In the genomic region with DNA sequence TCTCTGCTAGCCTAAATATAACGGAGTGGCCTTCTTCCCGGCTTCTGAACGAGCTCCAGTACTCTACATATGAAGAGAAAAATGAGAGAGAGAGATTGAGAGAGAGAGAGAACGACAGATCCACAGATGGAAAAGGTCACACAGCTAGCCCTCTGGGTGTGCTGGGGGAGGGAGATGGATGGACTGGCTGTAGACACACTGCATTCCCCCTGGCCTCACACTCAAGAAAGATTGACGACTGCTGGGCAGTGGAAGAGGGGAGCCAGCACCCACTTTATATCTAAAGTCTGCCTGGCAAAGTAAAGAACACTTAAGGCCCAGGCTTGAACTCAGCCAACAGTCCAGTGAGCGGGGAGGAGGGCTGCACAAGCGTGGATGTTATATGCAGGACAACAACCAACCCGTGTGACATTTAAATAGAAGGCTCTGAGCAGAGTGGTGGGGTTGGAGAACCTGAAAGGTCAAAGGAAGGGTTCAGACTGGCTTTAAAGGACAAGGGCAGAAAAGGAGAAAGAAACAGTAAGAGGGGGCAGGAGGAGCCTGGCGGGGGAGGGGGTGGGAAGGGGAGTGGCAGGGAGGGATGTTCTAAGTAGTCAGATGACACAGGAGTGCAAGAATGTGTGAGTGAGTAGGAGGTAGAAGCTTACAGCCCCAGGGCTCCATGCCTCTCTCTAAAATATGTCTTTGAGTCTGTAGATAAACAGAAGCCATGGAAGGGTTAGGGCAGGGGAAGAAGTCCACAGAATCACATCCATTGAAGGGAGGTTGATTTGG, we compare ENCODE assay signal across 10 mouse cellular contexts.
DNase-seq lines count a peak whose midpoint lies in the region; ATAC-seq lines count a peak whose summit lies in the region.
"Had no signal": no experiment of that assay in that cellular context is flagged by ENCODE, and none has a peak within 500 bp of the region (broad histone marks: within the 10 kb centered on the region; RNA-seq: fewer than 3 reads in every experiment).

No protein-coding gene starts in this region.

- DNase-seq in heart, adult 18-20 months, result no peak
- DNase-seq in 3T3-L1 (ENCODE audit: low read depth, low spot score), result peak; percentile 91
- DNase-seq in Muller cell, postnatal 12 days (ENCODE audit: inconsistent ontology term), result peak; percentile 59
- no peak for DNase-seq in cerebellum, adult 11-12 months
- no peak for DNase-seq in right cerebral cortex, postnatal 4 days
- DNase-seq: layer of hippocampus, postnatal 36 days; spleen, adult 18-20 months had no signal

- 0 out of 2 replicates have a peak overlapping the region, but pooled peaks have one; percentile 36 for H3K9ac ChIP-seq in heart, embryonic 14.5 days (ENCODE audit: low read length)
- H3K9ac ChIP-seq in intestine, embryonic 16.5 days (ENCODE audit: low read depth, low read length), result peak overlapping the region; percentile 40

- peak overlapping the region; percentile 80 to 82 for H3K27ac ChIP-seq in heart, embryonic 14.5 days (replicated peaks in 1 of 2; ENCODE audit: control insufficient read depth in 1 of 2, insufficient read depth in 1 of 2, low read depth in 2 of 2, low read length in 2 of 2)
- peak overlapping the region; percentile 91 for H3K27ac ChIP-seq in intestine, embryonic 16.5 days (ENCODE audit: low read length)

- ATAC-seq in heart, embryonic 14.5 days (ENCODE audit: insufficient number of reproducible peaks, insufficient read depth, low FRiP score, low read depth), result 0 out of 2 replicates have a peak, but pooled peaks have one; percentile 27
- ATAC-seq in intestine, embryonic 16.5 days, result 0 out of 2 replicates have a peak, but pooled peaks have one; percentile 24
- no peak for ATAC-seq in megakaryocyte-erythroid progenitor cell, adult 5-6 weeks (replicated peaks; ENCODE audit: low FRiP score, low TSS enrichment, poor library complexity, severe bottlenecking)

- WGBS in heart, embryonic 14.5 days, result 43% methylated on average over 9 of the region's 9 CpGs
- WGBS in intestine, embryonic 16.5 days, result 46% methylated on average over 9 of the region's 9 CpGs

- H3K4me2 ChIP-seq in heart, embryonic 14.5 days (ENCODE audit: low read length), result no peak overlapping the region
- no peak overlapping the region for H3K4me2 ChIP-seq in intestine, embryonic 16.5 days (ENCODE audit: low read depth, low read length)

- H3K9me3 ChIP-seq in heart, embryonic 14.5 days (ENCODE audit: control insufficient read depth, low read length), result no peaks in the 10 kb centered on the region
- H3K9me3 ChIP-seq in intestine, embryonic 16.5 days (ENCODE audit: control insufficient read depth, low read length), result no peaks in the 10 kb centered on the region

- H3K27me3 ChIP-seq in heart, embryonic 14.5 days (ENCODE audit: control insufficient read depth, insufficient read depth, low read length), result no peaks in the 10 kb centered on the region
- no peaks in the 10 kb centered on the region for H3K27me3 ChIP-seq in intestine, embryonic 16.5 days (replicated peaks; ENCODE audit: control insufficient read depth, insufficient read depth, low read length)

- H3K4me3 ChIP-seq in heart, embryonic 14.5 days (ENCODE audit: control insufficient read depth in 1 of 2, insufficient read depth in 1 of 2, low read depth in 1 of 2, low read length in 2 of 2), result no peak overlapping the region
- H3K4me3 ChIP-seq in intestine, embryonic 16.5 days (ENCODE audit: low read length), result no peak overlapping the region

- H3K4me1 ChIP-seq in heart, embryonic 14.5 days (ENCODE audit: control insufficient read depth in 2 of 2, insufficient read depth in 2 of 2, low read length in 2 of 2), result peaks cover 29 to 30% of the 10 kb centered on the region in 2 experiments
- peaks cover 28% of the 10 kb centered on the region for H3K4me1 ChIP-seq in intestine, embryonic 16.5 days (ENCODE audit: control insufficient read depth, insufficient read depth, low read length)

- H3K36me3 ChIP-seq in heart, embryonic 14.5 days (ENCODE audit: control insufficient read depth, insufficient read depth, low read length), result no peaks in the 10 kb centered on the region
- no peaks in the 10 kb centered on the region for H3K36me3 ChIP-seq in intestine, embryonic 16.5 days (ENCODE audit: control insufficient read depth, insufficient read depth, low read length)

Comparison
In these comparisons a context has a peak if more than half of its experiments do, and no peak if none do; other contexts are left out.
1. DNase-seq: peak in 3T3-L1 (single experiment) and Muller cell, postnatal 12 days (single experiment); none in heart, adult 18-20 months (0 of 2), cerebellum, adult 11-12 months (single experiment) and right cerebral cortex, postnatal 4 days (single experiment).